Mouse (Mus musculus) embryonic facial prominence, embryonic 14.5 days (tissue): ENCODE data around the gene Ttc28. TPM values are rescaled to one million over a fixed set of nuclear protein-coding genes. Genes with fewer than 3 reads are reported as not detected.
"Not testable (repeated sequence)": the region's sequence is repeated elsewhere in the genome, so short reads cannot be mapped to it uniquely, and the experiment has no call there.

Experiments used
- ATAC-seq: fragments of 200-750 bp; cut with Nextera tagmentation; 2 replicates; pipeline ENCODE4 v1.8.0; 2017; ENCODE audit warnings: low read depth, moderate number of reproducible peaks, moderate TSS enrichment
- DNase-seq: peaks from one replicate; pipeline ENCODE4 v3.0.0-alpha.2; 2015; ENCODE audit warnings: low spot score
- H3K27ac ChIP-seq: fragments of 300-500 bp; sonication (generic); replicated peaks from 2 replicates; pipeline ENCODE4 v1.5.1; 2014; ENCODE audit warnings: low read depth, mild to moderate bottlenecking, low read length, moderate library complexity
- H3K27me3 ChIP-seq: fragments of 300-500 bp; sonication (generic); replicated peaks from 2 replicates; pipeline ENCODE4 v1.6.1; 2014; ENCODE audit warnings: low read length; ENCODE audit not compliant: control insufficient read depth, insufficient read depth
- H3K36me3 ChIP-seq: fragments of 300-500 bp; sonication (generic); 2 replicates; pipeline ENCODE4 v1.6.1; 2014; ENCODE audit warnings: low read length, mixed read lengths; ENCODE audit not compliant: control insufficient read depth, insufficient read depth
- H3K4me1 ChIP-seq: fragments of 300-500 bp; sonication (generic); 2 replicates; pipeline ENCODE4 v1.6.1; 2014; ENCODE audit warnings: antibody characterized with exemption, low read length; ENCODE audit not compliant: control insufficient read depth, insufficient read depth
- H3K4me2 ChIP-seq: fragments of 300-500 bp; sonication (generic); 2 replicates; pipeline ENCODE4 v1.6.1; 2014; ENCODE audit warnings: low read depth, mild to moderate bottlenecking, low read length, moderate library complexity, mixed read lengths
- H3K4me3 ChIP-seq: fragments of 300-500 bp; sonication (generic); 2 replicates; pipeline ENCODE4 v1.5.1; 2014; ENCODE audit warnings: low read depth, mild to moderate bottlenecking, low read length
- H3K9ac ChIP-seq: fragments of 300-500 bp; sonication (generic); 2 replicates; pipeline ENCODE4 v1.6.1; 2014; ENCODE audit warnings: low read depth, mild to moderate bottlenecking, low read length, moderate library complexity, mixed read lengths
- H3K9me3 ChIP-seq: fragments of 300-500 bp; sonication (generic); 2 replicates; pipeline ENCODE4 v1.6.1; 2016; ENCODE audit warnings: low read length; ENCODE audit not compliant: control insufficient read depth
- WGBS: fragments of 180-500 bp; shearing (Covaris S2); extraction: QIAGEN DNeasy Blood & Tissue Kit; methylation state at CpG from one replicate; pipeline ENCODE4 v1.1.7; 2014; 5-methylcytosine and 5-hydroxymethylcytosine counted together
- polyA plus RNA-seq: library from polyadenylated mRNA; unstranded; fragments of >200 nt; fragmentation: Nextera tagmentation; extraction: Ambion mirVana; gene quantifications from 2 replicates; pipeline ENCODE4 v1.2.1, GENCODE M21; 2014

The Ttc28 gene
- polyA plus RNA-seq, 1 experiment from 2014 or later = 17.4 TPM

DNA sequence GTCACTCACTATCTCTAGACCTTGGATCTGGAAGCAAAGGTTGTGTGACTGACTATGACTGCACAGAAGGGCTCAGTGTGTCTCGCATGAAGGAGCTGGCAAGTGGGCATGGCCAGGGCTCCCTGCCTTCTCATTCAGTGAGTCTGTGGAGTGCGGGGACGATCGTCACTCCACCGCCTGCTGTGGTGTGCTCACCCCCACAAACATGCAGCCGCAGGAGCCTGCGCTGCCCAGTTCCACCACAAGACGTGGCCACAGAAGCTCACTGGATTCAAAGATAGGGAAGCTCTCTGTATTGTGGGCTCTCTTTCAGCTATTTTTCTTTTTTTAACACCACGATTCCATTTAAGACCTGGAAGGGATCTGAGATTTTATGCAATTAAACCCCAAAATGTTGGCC lies 374.8 kb downstream of the Ttc28 start:
- H3K27ac ChIP-seq = peak overlapping the region; percentile 65
- no peak overlapping the region for H3K4me2 ChIP-seq
- H3K9me3 ChIP-seq = no peaks in the 10 kb centered on the region
- H3K9ac ChIP-seq = no peak overlapping the region
- ATAC-seq (no peak), DNase-seq (no peak)
- no peaks in the 10 kb centered on the region for H3K36me3 ChIP-seq
- H3K27me3 ChIP-seq = no peaks in the 10 kb centered on the region
- 74% methylated on average over 9 of the region's 9 CpGs for WGBS
- H3K4me1 ChIP-seq = peaks cover 26% of the 10 kb centered on the region
- no peak overlapping the region for H3K4me3 ChIP-seq

- Histone ChIP-seq H3K27me3 (no peaks in the 10 kb centered on the region), H3K27ac (peak overlapping the region; percentile 65), H3K36me3 (no peaks in the 10 kb centered on the region), H3K9me3 (no peaks in the 10 kb centered on the region), H3K4me3 (no peak overlapping the region), H3K4me1 (peaks cover 26% of the 10 kb centered on the region), H3K4me2 (no peak overlapping the region), H3K9ac (peak overlapping the region; percentile 19; the same call in 1 of the 2 replicates)
- ATAC-seq (peak; percentile 34; the same call in 1 of the 2 replicates), DNase-seq (no peak)
- WGBS = 51% methylated on average over 11 of the region's 11 CpGs
Observed at GRCm38 (mm10) chr5:111254781-111255180, 375.2 kb downstream of the Ttc28 start.

- H3K9me3 ChIP-seq = no peaks in the 10 kb centered on the region
- H3K27ac ChIP-seq = peak overlapping the region; percentile 65
- peak; percentile 65; the same call in 1 of the 2 replicates for ATAC-seq
Observed at GRCm38 (mm10) chr5:111256181-111256580, 376.6 kb downstream of the Ttc28 start.

DNA sequence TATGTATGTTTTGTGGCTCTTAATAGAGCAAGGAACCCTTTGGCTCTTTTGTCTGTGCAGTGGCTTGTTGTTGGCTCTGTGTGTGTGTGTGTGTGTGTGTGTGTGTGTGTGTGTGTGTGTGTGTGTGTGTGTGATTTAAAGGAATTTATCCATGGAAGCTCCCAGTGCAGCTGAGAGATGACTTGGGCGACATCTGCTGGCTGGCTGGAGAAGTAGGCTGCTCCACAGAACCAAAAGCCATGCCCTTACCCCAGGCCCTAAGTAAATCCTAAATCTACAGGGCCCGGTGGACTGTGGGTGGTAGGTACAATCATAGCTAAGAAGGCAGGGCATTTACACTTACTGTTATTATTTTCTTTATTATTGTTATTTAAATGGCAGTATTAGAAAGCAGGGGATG lies 377.5 kb downstream of the Ttc28 start:
- ATAC-seq = 0 out of 2 replicates have a peak, but pooled peaks have one; percentile 26
- peak overlapping the region; percentile 53 for H3K27ac ChIP-seq
- 5% methylated on average over 2 of the region's 2 CpGs for WGBS
- H3K9ac ChIP-seq = no peak overlapping the region
- peaks cover 26% of the 10 kb centered on the region for H3K4me1 ChIP-seq
- H3K27me3 ChIP-seq = no peaks in the 10 kb centered on the region
- H3K36me3 ChIP-seq = no peaks in the 10 kb centered on the region
- H3K9me3 ChIP-seq = no peaks in the 10 kb centered on the region
- H3K4me2 ChIP-seq = no peak overlapping the region
- DNase-seq = peak; percentile 81
- no peak overlapping the region for H3K4me3 ChIP-seq

More at GRCm38 (mm10) chr5:111256181-111256580, 376.6 kb downstream of the Ttc28 start:
- peaks cover 26% of the 10 kb centered on the region for H3K4me1 ChIP-seq
- H3K9ac ChIP-seq = peak overlapping the region; percentile 45; the same call in 1 of the 2 replicates
- H3K4me3 ChIP-seq = no peak overlapping the region
- peak; percentile 85 for DNase-seq
- no peak overlapping the region for H3K4me2 ChIP-seq
- no peaks in the 10 kb centered on the region for H3K36me3 ChIP-seq
- H3K27me3 ChIP-seq = no peaks in the 10 kb centered on the region
- 14% methylated on average over 7 of the region's 7 CpGs for WGBS

DNA sequence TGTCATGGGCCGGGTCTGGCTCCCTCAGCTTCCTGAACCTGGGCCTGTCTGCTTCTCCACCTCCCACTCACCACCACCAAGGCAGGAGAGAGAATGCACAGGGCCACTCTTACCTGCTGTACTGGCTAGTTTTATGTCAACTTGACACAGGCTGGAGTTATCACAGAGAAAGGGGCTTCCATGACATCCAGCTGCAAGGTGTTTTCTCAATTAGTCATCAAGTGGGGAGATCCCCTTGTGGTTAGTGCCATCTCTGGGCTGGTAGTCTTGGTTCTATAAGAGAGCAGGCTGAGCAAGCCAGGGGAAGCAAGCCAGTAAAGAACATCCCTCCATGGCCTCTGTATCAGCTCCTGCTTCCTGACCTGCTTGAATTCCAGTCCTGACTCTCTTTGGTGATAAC lies 381.6 kb downstream of the Ttc28 start:
- not testable (repeated sequence) for H3K4me3 ChIP-seq, H3K9me3 ChIP-seq, H3K27me3 ChIP-seq, DNase-seq, H3K36me3 ChIP-seq, H3K4me2 ChIP-seq, H3K27ac ChIP-seq, H3K9ac ChIP-seq, ATAC-seq
- peaks cover 16% of the 10 kb centered on the region for H3K4me1 ChIP-seq
- WGBS = 88% methylated on average over 1 of the region's 1 CpGs

DNA sequence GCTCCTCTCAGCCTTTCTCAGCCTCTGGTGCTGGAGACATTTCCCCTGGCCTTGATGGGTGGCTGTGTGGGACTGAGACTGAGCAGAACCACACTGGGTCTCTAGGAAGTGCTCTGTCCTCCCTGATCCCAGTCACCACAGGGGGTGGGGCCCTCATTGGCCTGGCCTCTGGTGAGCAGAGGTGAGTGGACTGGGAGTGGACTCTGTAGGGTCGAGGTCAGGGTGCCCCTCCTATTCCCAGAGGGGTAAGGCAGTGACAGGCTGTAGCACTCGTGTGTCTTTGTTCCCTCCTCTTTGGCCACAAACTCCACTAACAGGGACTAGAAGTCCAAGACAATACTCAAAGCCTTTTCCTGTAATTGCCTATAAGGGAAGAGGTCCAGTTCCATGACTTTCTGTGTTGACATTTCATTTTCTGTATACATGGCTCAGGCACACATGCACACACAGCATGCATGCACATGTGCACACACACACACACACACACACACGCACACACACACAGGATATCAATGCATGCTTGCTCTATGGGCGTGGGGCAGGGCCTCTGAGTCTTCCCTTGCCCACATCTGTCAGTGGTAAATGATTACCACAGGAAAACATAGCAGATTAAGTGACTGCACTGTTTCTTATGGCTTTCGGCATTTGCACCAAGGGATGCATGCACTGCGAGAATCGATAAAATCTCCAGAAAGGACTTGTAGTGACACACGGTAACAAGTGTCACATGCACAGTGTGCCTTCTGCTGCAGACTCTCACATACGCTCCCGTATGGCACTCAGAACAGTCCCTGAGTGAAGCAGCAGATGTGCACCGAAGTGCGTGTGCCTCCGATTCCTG lies 382.4 kb downstream of the Ttc28 start:
- no peak for DNase-seq
- H3K27ac ChIP-seq = peak overlapping the region; percentile 15
- no peak overlapping the region for H3K4me3 ChIP-seq
- H3K9ac ChIP-seq = no peak overlapping the region
- 61% methylated on average over 13 of the region's 13 CpGs for WGBS
- ATAC-seq = no peak
- no peaks in the 10 kb centered on the region for H3K27me3 ChIP-seq
- H3K9me3 ChIP-seq = peaks cover 7% of the 10 kb centered on the region
- peaks cover 14% of the 10 kb centered on the region for H3K36me3 ChIP-seq
- H3K4me1 ChIP-seq = peaks cover 10% of the 10 kb centered on the region
- no peak overlapping the region for H3K4me2 ChIP-seq

GRCm38 (mm10) chr5:111262574-111263239 lies 383.1 kb downstream of the Ttc28 start:
- H3K9ac ChIP-seq = no peak overlapping the region
- peaks cover 7% of the 10 kb centered on the region for H3K9me3 ChIP-seq
- peak overlapping the region; percentile 15 for H3K27ac ChIP-seq
- ATAC-seq (peak; percentile 58; the same call in 1 of the 2 replicates), DNase-seq (peak; percentile 81)
- peaks cover 10% of the 10 kb centered on the region for H3K4me1 ChIP-seq
- whole genome bisulfite sequencing = 18% methylated on average over 11 of the region's 11 CpGs
- H3K36me3 ChIP-seq = peaks cover 14% of the 10 kb centered on the region
- H3K4me2 ChIP-seq = no peak overlapping the region
- H3K27me3 ChIP-seq = no peaks in the 10 kb centered on the region
- H3K4me3 ChIP-seq = no peak overlapping the region

GRCm38 (mm10) chr5:111263370-111263769 lies 383.8 kb downstream of the Ttc28 start:
- peaks cover 10% of the 10 kb centered on the region for H3K4me1 ChIP-seq
- H3K27ac ChIP-seq = peak overlapping the region; percentile 15; the same call in 1 of the 2 replicates
- WGBS = 23% methylated on average over 5 of the region's 5 CpGs
- H3K9ac ChIP-seq = no peak overlapping the region
- H3K36me3 ChIP-seq = peaks cover 19% of the 10 kb centered on the region
- DNase-seq (no peak), ATAC-seq (peak; percentile 46)
- H3K9me3 ChIP-seq = peaks cover 7% of the 10 kb centered on the region
- no peak overlapping the region for H3K4me3 ChIP-seq
- no peaks in the 10 kb centered on the region for H3K27me3 ChIP-seq
- H3K4me2 ChIP-seq = no peak overlapping the region
